Mouse (Mus musculus): ENCODE measurements around the gene Abca17. TPM values are rescaled to one million over a fixed set of nuclear protein-coding genes. Genes with fewer than 3 reads are reported as not detected.
A peak's percentile ranks its signal among the peaks of the same experiment; 100 is the strongest.

Abca17 gene
- polyA plus RNA-seq, 1 experiment from 2014 or later = not detected

GRCm38 (mm10) chr17:24327656-24328055 is 23.2 kb downstream of the Abca17 start:
- H3K27ac ChIP-seq = no peak overlapping the region
- 79% methylated on average over 7 of the region's 7 CpGs for WGBS
- no peak overlapping the region for H3K4me2 ChIP-seq (replicated peaks)
- H3K9me3 ChIP-seq = no peaks in the 10 kb centered on the region
- no peak overlapping the region for H3K9ac ChIP-seq
- no peaks in the 10 kb centered on the region for H3K4me1 ChIP-seq
- no peak overlapping the region for H3K4me3 ChIP-seq
- no peak for ATAC-seq (ENCODE audit: low FRiP score, low read depth)
- no peaks in the 10 kb centered on the region for H3K36me3 ChIP-seq
- 0 out of 2 replicates have a peak, but pooled peaks cover 3% of the 10 kb centered on the region for H3K27me3 ChIP-seq

- Histone ChIP-seq H3K4me1 (no peaks in the 10 kb centered on the region), H3K36me3 (no peaks in the 10 kb centered on the region), H3K4me3 (no peak overlapping the region), H3K9ac (no peak overlapping the region), H3K9me3 (peaks cover 7% of the 10 kb centered on the region; the same call in 1 of the 2 replicates), H3K27ac (no peak overlapping the region), H3K4me2 (replicated peaks) (no peak overlapping the region), H3K27me3 (0 out of 2 replicates have a peak, but pooled peaks cover 3% of the 10 kb centered on the region)
- 80% methylated on average over 10 of the region's 10 CpGs for WGBS
- no peak for ATAC-seq (ENCODE audit: low FRiP score, low read depth)
Observed at GRCm38 (mm10) chr17:24325051-24325450, 25.8 kb downstream of the Abca17 start.

- ATAC-seq (ENCODE audit: low FRiP score, low read depth) = no peak
- no peaks in the 10 kb centered on the region for H3K27me3 ChIP-seq
Observed at GRCm38 (mm10) chr17:24320826-24321225, 30.0 kb downstream of the Abca17 start.

GRCm38 (mm10) chr17:24307500-24307899 is 43.4 kb downstream of the Abca17 start:
- Histone ChIP-seq H3K27me3 (no peaks in the 10 kb centered on the region), H3K27ac (no peak overlapping the region), H3K4me3 (no peak overlapping the region), H3K9me3 (no peaks in the 10 kb centered on the region), H3K4me2 (replicated peaks) (no peak overlapping the region), H3K36me3 (no peaks in the 10 kb centered on the region), H3K4me1 (no peaks in the 10 kb centered on the region), H3K9ac (no peak overlapping the region)
- WGBS = 45% methylated on average over 4 of the region's 4 CpGs
- ATAC-seq (ENCODE audit: low FRiP score, low read depth) = no peak

More at GRCm38 (mm10) chr17:24320826-24321225, 30.0 kb downstream of the Abca17 start:
- Histone ChIP-seq H3K4me1 (no peaks in the 10 kb centered on the region), H3K4me2 (replicated peaks) (no peak overlapping the region), H3K27ac (no peak overlapping the region), H3K9ac (no peak overlapping the region), H3K4me3 (no peak overlapping the region), H3K36me3 (no peaks in the 10 kb centered on the region), H3K9me3 (peaks cover 7% of the 10 kb centered on the region; the same call in 1 of the 2 replicates)
- 85% methylated on average over 3 of the region's 3 CpGs for WGBS

- H3K27ac ChIP-seq = no peak overlapping the region
- H3K4me3 ChIP-seq = no peak overlapping the region
- no peak for ATAC-seq (ENCODE audit: low FRiP score, low read depth)
- H3K27me3 ChIP-seq = no peaks in the 10 kb centered on the region
- H3K4me2 ChIP-seq (replicated peaks) = no peak overlapping the region
- no peaks in the 10 kb centered on the region for H3K9me3 ChIP-seq
- no peak overlapping the region for H3K9ac ChIP-seq
- H3K36me3 ChIP-seq = no peaks in the 10 kb centered on the region
- WGBS = 66% methylated on average over 4 of the region's 4 CpGs
- H3K4me1 ChIP-seq = no peaks in the 10 kb centered on the region
Observed at GRCm38 (mm10) chr17:24300651-24301050, 50.2 kb downstream of the Abca17 start.

- 84% methylated on average over 5 of the region's 5 CpGs for WGBS
- no peak for ATAC-seq (ENCODE audit: low FRiP score, low read depth)
- no peak overlapping the region for H3K9ac ChIP-seq
- H3K27ac ChIP-seq = no peak overlapping the region
- no peaks in the 10 kb centered on the region for H3K27me3 ChIP-seq
- no peaks in the 10 kb centered on the region for H3K36me3 ChIP-seq
- H3K4me1 ChIP-seq = no peaks in the 10 kb centered on the region
- H3K9me3 ChIP-seq = no peaks in the 10 kb centered on the region
- H3K4me3 ChIP-seq = no peak overlapping the region
- no peak overlapping the region for H3K4me2 ChIP-seq (replicated peaks)
Observed at GRCm38 (mm10) chr17:24289338-24289737, 61.5 kb downstream of the Abca17 start.

GRCm38 (mm10) chr17:24288477-24288876 is 62.4 kb downstream of the Abca17 start:
- H3K36me3 ChIP-seq = no peaks in the 10 kb centered on the region
- H3K4me3 ChIP-seq = no peak overlapping the region
- no peaks in the 10 kb centered on the region for H3K27me3 ChIP-seq
- no peak overlapping the region for H3K9ac ChIP-seq
- no peak overlapping the region for H3K4me2 ChIP-seq (replicated peaks)
- H3K27ac ChIP-seq = no peak overlapping the region
- H3K4me1 ChIP-seq = peaks cover 1% of the 10 kb centered on the region; the same call in 1 of the 2 replicates
- WGBS = 86% methylated on average over 9 of the region's 9 CpGs
- no peak for ATAC-seq (ENCODE audit: low FRiP score, low read depth)
- no peaks in the 10 kb centered on the region for H3K9me3 ChIP-seq

GRCm38 (mm10) chr17:24285680-24286079 is 65.2 kb downstream of the Abca17 start:
- no peak overlapping the region for H3K4me3 ChIP-seq
- H3K4me1 ChIP-seq = peaks cover 6% of the 10 kb centered on the region; the same call in 1 of the 2 replicates
- no peak for ATAC-seq (ENCODE audit: low FRiP score, low read depth)
- H3K36me3 ChIP-seq = no peaks in the 10 kb centered on the region
- no peaks in the 10 kb centered on the region for H3K9me3 ChIP-seq
- 64% methylated on average over 3 of the region's 3 CpGs for WGBS
- no peaks in the 10 kb centered on the region for H3K27me3 ChIP-seq
- no peak overlapping the region for H3K9ac ChIP-seq
- H3K4me2 ChIP-seq (replicated peaks) = no peak overlapping the region
- H3K27ac ChIP-seq = no peak overlapping the region

GRCm38 (mm10) chr17:24283266-24283818 is 67.5 kb downstream of the Abca17 start:
- H3K9ac ChIP-seq = peak overlapping the region; percentile 43; the same call in 1 of the 2 replicates
- H3K4me1 ChIP-seq = peaks cover 6% of the 10 kb centered on the region; the same call in 1 of the 2 replicates
- no peaks in the 10 kb centered on the region for H3K36me3 ChIP-seq
- no peak overlapping the region for H3K27ac ChIP-seq
- peak; percentile 84 for ATAC-seq (ENCODE audit: low FRiP score, low read depth)
- peak overlapping the region; percentile 19; the same call in 1 of the 2 replicates for H3K4me2 ChIP-seq (replicated peaks)
- WGBS = 35% methylated on average over 9 of the region's 9 CpGs
- no peaks in the 10 kb centered on the region for H3K9me3 ChIP-seq
- no peak overlapping the region for H3K4me3 ChIP-seq
- H3K27me3 ChIP-seq = no peaks in the 10 kb centered on the region

- H3K27ac ChIP-seq = no peak overlapping the region
- no peak overlapping the region for H3K4me3 ChIP-seq
- no peaks in the 10 kb centered on the region for H3K36me3 ChIP-seq
- peaks cover 6% of the 10 kb centered on the region; the same call in 1 of the 2 replicates for H3K4me1 ChIP-seq
- no peak for ATAC-seq (ENCODE audit: low FRiP score, low read depth)
- H3K4me2 ChIP-seq (replicated peaks) = no peak overlapping the region
- H3K9me3 ChIP-seq = no peaks in the 10 kb centered on the region
- no peaks in the 10 kb centered on the region for H3K27me3 ChIP-seq
- H3K9ac ChIP-seq = no peak overlapping the region
- WGBS = 58% methylated on average over 4 of the region's 4 CpGs
Observed at GRCm38 (mm10) chr17:24282637-24283036, 68.2 kb downstream of the Abca17 start.

- no peak overlapping the region for H3K4me3 ChIP-seq
- no peak overlapping the region for H3K9ac ChIP-seq
- no peak for ATAC-seq (ENCODE audit: low FRiP score, low read depth)
- H3K27me3 ChIP-seq = no peaks in the 10 kb centered on the region
- H3K9me3 ChIP-seq = no peaks in the 10 kb centered on the region
- no peak overlapping the region for H3K27ac ChIP-seq
- no peak overlapping the region for H3K4me2 ChIP-seq (replicated peaks)
- H3K4me1 ChIP-seq = peaks cover 6% of the 10 kb centered on the region; the same call in 1 of the 2 replicates
- no peaks in the 10 kb centered on the region for H3K36me3 ChIP-seq
- 86% methylated on average over 4 of the region's 4 CpGs for WGBS
Observed at GRCm38 (mm10) chr17:24279907-24280306, 71.0 kb downstream of the Abca17 start.

- no peaks in the 10 kb centered on the region for H3K27me3 ChIP-seq
- WGBS = 95% methylated on average over 1 of the region's 1 CpGs
- H3K27ac ChIP-seq = no peak overlapping the region
- H3K9me3 ChIP-seq = no peaks in the 10 kb centered on the region; the same call in 1 of the 2 replicates
- no peak for ATAC-seq (ENCODE audit: low FRiP score, low read depth)
- H3K4me1 ChIP-seq = no peaks in the 10 kb centered on the region
- H3K4me3 ChIP-seq = no peak overlapping the region
- H3K9ac ChIP-seq = no peak overlapping the region
- no peak overlapping the region for H3K4me2 ChIP-seq (replicated peaks)
- H3K36me3 ChIP-seq = no peaks in the 10 kb centered on the region
Observed at GRCm38 (mm10) chr17:24267133-24267532, 83.7 kb downstream of the Abca17 start.

- Histone ChIP-seq H3K4me3 (no peak overlapping the region), H3K4me2 (replicated peaks) (no peak overlapping the region), H3K9ac (no peak overlapping the region), H3K27ac (no peak overlapping the region), H3K36me3 (no peaks in the 10 kb centered on the region), H3K4me1 (peaks cover 7% of the 10 kb centered on the region), H3K9me3 (no peaks in the 10 kb centered on the region; the same call in 1 of the 2 replicates), H3K27me3 (no peaks in the 10 kb centered on the region)
- no peak for ATAC-seq (ENCODE audit: low FRiP score, low read depth)
- WGBS = 68% methylated on average over 2 of the region's 2 CpGs
Observed at GRCm38 (mm10) chr17:24264766-24265165, 86.1 kb downstream of the Abca17 start.

Data from limb, embryonic 13.5 days (tissue).